Mouse (Mus musculus) cerebellum, postnatal 4 days (tissue): ENCODE measurements at regions not wholly inside any gene's neighbourhood (a gene's known extent, or its start where the extent isn't known, plus 50 kb on each side); places are given as distances from the start of the nearest gene placed in this dataset.

Experiments
- DNase-seq, 2 experiments: peaks; one replicate each; pipeline ENCODE4 v3.0.0; 2022; ENCODE audit warnings: low spot score in 2 of 2, mixed read lengths in 1 of 2

DNA sequence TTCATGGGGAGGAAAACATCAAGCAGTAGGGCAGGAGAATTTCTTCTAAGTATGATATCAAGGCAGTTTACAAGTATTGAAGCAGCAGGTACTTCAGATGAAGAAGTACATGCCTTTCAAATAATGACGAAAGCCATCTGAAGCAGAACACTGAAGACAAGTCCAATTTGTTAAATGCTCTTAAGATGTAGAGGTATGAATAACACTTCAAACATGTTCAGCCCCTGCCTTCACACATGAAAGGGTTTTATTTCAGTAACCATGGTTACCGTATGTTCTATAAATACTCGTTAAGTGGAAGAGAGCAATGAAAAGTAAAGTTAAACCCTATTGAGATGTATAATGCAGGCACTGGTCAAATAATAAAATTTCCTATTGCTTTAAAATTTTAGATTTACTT, 101.8 kb downstream of the Mospd2 start:
- no peak for DNase-seq

- DNase-seq = no peak
Observed at GRCm38 (mm10) chrX:164840393-164840792, 139.8 kb downstream of the Mospd2 start.

GRCm38 (mm10) chrX:164820906-164821305, 159.3 kb downstream of the Mospd2 start:
- no peak for DNase-seq

DNA sequence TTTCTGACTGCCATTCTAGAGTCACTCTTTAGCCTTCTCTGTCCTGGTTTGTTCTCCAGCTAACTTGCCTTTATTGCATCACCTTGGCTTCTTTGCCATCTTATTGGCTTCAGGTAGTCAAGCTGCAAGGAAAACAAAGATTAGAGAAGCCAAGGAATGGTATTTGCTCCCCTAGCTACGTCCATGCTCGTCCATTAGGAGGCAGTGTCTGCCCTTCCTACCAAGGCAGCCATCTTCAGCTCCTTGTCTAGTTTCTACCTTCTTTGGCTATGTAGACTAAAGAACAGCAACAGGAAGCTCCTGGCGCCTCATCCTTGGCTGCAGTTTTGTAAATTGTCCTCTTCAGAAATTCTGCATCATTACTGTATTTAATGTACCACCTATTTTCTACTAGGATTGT, 192.9 kb downstream of the Mospd2 start:
- no peak for DNase-seq

- DNase-seq = no peak
Observed at GRCm38 (mm10) chrX:164764919-164765318, 215.3 kb downstream of the Mospd2 start.

GRCm38 (mm10) chrX:164763764-164764445, 216.3 kb downstream of the Mospd2 start:
- DNase-seq = peak in 1 of 2 experiments; percentile 54

DNA sequence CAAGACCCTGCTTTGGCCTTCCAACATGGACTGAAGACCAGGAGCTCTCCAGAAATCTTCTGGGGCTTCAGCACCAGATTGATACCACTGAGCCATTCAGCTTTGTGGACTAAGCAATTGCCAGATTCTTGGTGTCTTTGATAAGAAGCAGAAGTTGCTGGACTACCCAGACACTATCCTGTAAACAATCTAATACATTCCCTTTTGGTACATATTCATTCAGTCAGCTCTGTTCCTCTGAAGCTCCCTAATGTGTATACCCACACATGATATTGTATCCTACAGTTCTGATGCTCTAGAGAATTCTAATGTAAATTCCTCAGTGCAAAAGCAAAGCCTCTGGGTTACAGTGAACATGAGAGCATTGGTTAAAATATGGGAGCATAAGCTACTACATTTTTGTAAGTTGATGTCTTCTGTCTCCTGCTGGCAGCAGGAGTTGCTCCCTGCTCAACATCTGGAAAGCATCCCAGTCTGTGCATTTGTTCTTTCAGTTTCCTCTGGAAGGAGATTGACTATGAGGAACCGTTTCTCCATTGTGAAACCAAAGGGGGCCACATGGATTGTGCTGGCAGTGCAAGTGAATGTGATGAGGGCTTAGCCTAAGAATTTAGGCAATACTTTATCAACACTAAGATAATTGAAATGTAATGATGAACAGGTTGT, 234.5 kb downstream of the Mospd2 start:
- DNase-seq = no peak
